Mouse (Mus musculus) layer of hippocampus, postnatal 10 days (tissue): ENCODE results near the gene Bfar. TPM values are rescaled to one million over a fixed set of nuclear protein-coding genes. Genes with fewer than 3 reads are reported as not detected.
A peak's percentile ranks its signal among the peaks of the same experiment; 100 is the strongest.
"Not testable (repeated sequence)": the region's sequence is repeated elsewhere in the genome, so short reads cannot be mapped to it uniquely, and the experiment has no call there.

ENCODE experiments used
- DNase-seq, 2 experiments: peaks; one replicate each; pipeline ENCODE4 v3.0.0; 2021; ENCODE audit warnings: low spot score in 2 of 2
- long read RNA-seq: library from polyadenylated mRNA; stranded (forward); transcript quantifications from one replicate; pipeline ENCODE4 v2.0.0, GENCODE M21; 2023
- total RNA-seq, 2 experiments: library from RNA; stranded (reverse); gene quantifications; 2 replicates each; pipeline ENCODE4 v1.2.3; 2021

Gene Bfar
- total RNA-seq, result 10 to 100 TPM; 38.8 to 39.5 TPM
- long read RNA-seq, transcript Bfar-201 (8 exons, 3,003 nt), result major isoform, 35 of 91 reads
- long read RNA-seq, partial matches to known transcripts, result 14 of 91 reads
- long read RNA-seq, other reads (novel, unspliced or antisense), result 41 of 91 reads

GRCm38 (mm10) chr16:13671685-13672385 is at the start of gene Bfar, which contains the start of gene 3110001I22Rik:
Gene Bfar (plus strand): TSS chr16:13671858.
Gene 3110001I22Rik (plus strand): TSS chr16:13671929.
- peak; percentile 76 to 88 for DNase-seq

- DNase-seq, result no peak
These were observed 43.3 kb upstream of the Bfar start for GRCm38 (mm10) chr16:13628345-13628744.

- not testable (repeated sequence) for DNase-seq
These were observed 33.5 kb upstream of the Bfar start for GRCm38 (mm10) chr16:13638198-13638597.

GRCm38 (mm10) chr16:13639508-13639907 is 32.1 kb upstream of the Bfar start:
- DNase-seq, result no peak

- DNase-seq, result peak in 1 of 2 experiments; percentile 16
These were observed 31.6 kb upstream of the Bfar start for GRCm38 (mm10) chr16:13640064-13640463.

GRCm38 (mm10) chr16:13644474-13644873 is 27.2 kb upstream of the Bfar start:
- no peak for DNase-seq

GRCm38 (mm10) chr16:13645930-13646329 is 25.7 kb upstream of the Bfar start:
- no peak for DNase-seq

- no peak for DNase-seq
These were observed 12.8 kb upstream of the Bfar start for GRCm38 (mm10) chr16:13658886-13659285.

- DNase-seq, result no peak
These were observed 10.9 kb upstream of the Bfar start for GRCm38 (mm10) chr16:13660736-13661135.

GRCm38 (mm10) chr16:13667878-13668343 is 3.7 kb upstream of the Bfar start, which contains the start of gene Parn:
Gene Parn (minus strand): TSS chr16:13668170.
- peak; percentile 87 to 92 for DNase-seq

- no peak for DNase-seq
These were observed 3.1 kb upstream of the Bfar start for GRCm38 (mm10) chr16:13668402-13669108.

GRCm38 (mm10) chr16:13669282-13669681 is 2.4 kb upstream of the Bfar start:
- no peak for DNase-seq

GRCm38 (mm10) chr16:13670896-13671295 is 762 bp upstream of the Bfar start:
- not testable (repeated sequence) for DNase-seq

GRCm38 (mm10) chr16:13672386-13672898 is 784 bp downstream of the Bfar start:
- peak; percentile 47 to 56 for DNase-seq

- no peak for DNase-seq
These were observed 1.5 kb downstream of the Bfar start for GRCm38 (mm10) chr16:13673114-13673513.

- DNase-seq, result no peak
These were observed 2.9 kb downstream of the Bfar start for GRCm38 (mm10) chr16:13674511-13674910.

- no peak for DNase-seq
These were observed 7.1 kb downstream of the Bfar start for GRCm38 (mm10) chr16:13678601-13679319.

- no peak for DNase-seq
These were observed 27.3 kb downstream of the Bfar start for GRCm38 (mm10) chr16:13698998-13699397.

GRCm38 (mm10) chr16:13702184-13702583 is 30.5 kb downstream of the Bfar start:
- DNase-seq, result peak; percentile 6 to 13

- no peak for DNase-seq
These were observed 33.0 kb downstream of the Bfar start for GRCm38 (mm10) chr16:13704676-13705075.

- no peak for DNase-seq
These were observed 43.3 kb downstream of the Bfar start for GRCm38 (mm10) chr16:13714910-13715309.
